Mouse (Mus musculus): ENCODE results near the gene Olfr1462. TPM values are rescaled to one million over a fixed set of nuclear protein-coding genes. Genes with fewer than 3 reads are reported as not detected.

The Olfr1462 gene
- polyA plus RNA-seq (2015; fragmentation: Nextera tagmentation; extraction: Ambion mirVana): not detected in 2 replicates

- 74% methylated on average over 1 of the region's 1 CpGs for WGBS
- no peak for ATAC-seq (replicated peaks; ENCODE audit: insufficient number of reproducible peaks, insufficient read depth, low FRiP score, low read depth)
Measured at GRCm38 (mm10) chr19:13185434-13185833, at the start of gene Olfr1462. Gene Olfr1462 (plus strand): TSS chr19:13185734.

GRCm38 (mm10) chr19:13149449-13149848, 36.1 kb upstream of the Olfr1462 start, which contains the start of gene Olfr1459:
Gene Olfr1459 (minus strand): TSS chr19:13149549.
- H3K4me2 ChIP-seq: no peak within 1 kb of the TSS
- H3K36me3 ChIP-seq: no peaks in the 10 kb centered on the region
- no peak within 1 kb of the TSS for H3K4me3 ChIP-seq
- H3K4me1 ChIP-seq (replicated peaks): no peaks in the 10 kb centered on the region
- no peak within 1 kb of the TSS for H3K27ac ChIP-seq
- no peak within 1 kb of the TSS for H3K9ac ChIP-seq
- no peaks in the 10 kb centered on the region for H3K27me3 ChIP-seq
- WGBS: 56% methylated on average over 1 of the region's 1 CpGs
- ATAC-seq (replicated peaks; ENCODE audit: insufficient number of reproducible peaks, insufficient read depth, low FRiP score, low read depth): no peak
- no peaks in the 10 kb centered on the region for H3K9me3 ChIP-seq (replicated peaks)

More at GRCm38 (mm10) chr19:13185434-13185833, at the start of gene Olfr1462:
- no peaks in the 10 kb centered on the region for H3K27me3 ChIP-seq
- no peaks in the 10 kb centered on the region for H3K36me3 ChIP-seq
- no peaks in the 10 kb centered on the region for H3K9me3 ChIP-seq (replicated peaks)
- no peak within 1 kb of the TSS for H3K27ac ChIP-seq
- no peak within 1 kb of the TSS for H3K9ac ChIP-seq
- no peak within 1 kb of the TSS for H3K4me2 ChIP-seq
- no peaks in the 10 kb centered on the region for H3K4me1 ChIP-seq (replicated peaks)
- no peak within 1 kb of the TSS for H3K4me3 ChIP-seq

- Histone ChIP-seq H3K4me3 (no peak within 1 kb of the TSS), H3K4me1 (replicated peaks) (no peaks in the 10 kb centered on the region), H3K4me2 (no peak within 1 kb of the TSS), H3K27me3 (no peaks in the 10 kb centered on the region), H3K27ac (no peak within 1 kb of the TSS), H3K9me3 (replicated peaks) (no peaks in the 10 kb centered on the region), H3K9ac (no peak within 1 kb of the TSS), H3K36me3 (no peaks in the 10 kb centered on the region)
- 49% methylated on average over 1 of the region's 1 CpGs for WGBS
- no peak for ATAC-seq (replicated peaks; ENCODE audit: insufficient number of reproducible peaks, insufficient read depth, low FRiP score, low read depth)
Measured at GRCm38 (mm10) chr19:13162700-13163099, 22.8 kb upstream of the Olfr1462 start, which contains the start of gene Olfr1461. Gene Olfr1461 (plus strand): TSS chr19:13163000.

- ATAC-seq (replicated peaks; ENCODE audit: insufficient number of reproducible peaks, insufficient read depth, low FRiP score, low read depth): no peak
- H3K36me3 ChIP-seq: no peaks in the 10 kb centered on the region
- 80% methylated on average over 11 of the region's 11 CpGs for WGBS
Measured at GRCm38 (mm10) chr19:13221666-13222065, 36.1 kb downstream of the Olfr1462 start.

GRCm38 (mm10) chr19:13231028-13231427, 45.5 kb downstream of the Olfr1462 start, which contains the start of gene Olfr1463:
Gene Olfr1463 (plus strand): TSS chr19:13231328.
- H3K27ac ChIP-seq: no peak within 1 kb of the TSS
- no peaks in the 10 kb centered on the region for H3K27me3 ChIP-seq
- peaks cover 10% of the 10 kb centered on the region; the same call in 1 of the 2 replicates for H3K9me3 ChIP-seq (replicated peaks)
- H3K4me2 ChIP-seq: no peak within 1 kb of the TSS
- no peak within 1 kb of the TSS for H3K4me3 ChIP-seq
- no peak within 1 kb of the TSS for H3K9ac ChIP-seq
- H3K4me1 ChIP-seq (replicated peaks): no peaks in the 10 kb centered on the region
- ATAC-seq (replicated peaks; ENCODE audit: insufficient number of reproducible peaks, insufficient read depth, low FRiP score, low read depth): no peak
- H3K36me3 ChIP-seq: no peaks in the 10 kb centered on the region

More at GRCm38 (mm10) chr19:13221666-13222065, 36.1 kb downstream of the Olfr1462 start:
- H3K9ac ChIP-seq: no peak overlapping the region
- H3K4me2 ChIP-seq: no peak overlapping the region
- H3K27ac ChIP-seq: no peak overlapping the region
- no peak overlapping the region for H3K4me3 ChIP-seq
- no peaks in the 10 kb centered on the region for H3K4me1 ChIP-seq (replicated peaks)
- H3K9me3 ChIP-seq (replicated peaks): peaks cover under 1% of the 10 kb centered on the region; the same call in 1 of the 2 replicates
- H3K27me3 ChIP-seq: no peaks in the 10 kb centered on the region

Other genes with a start within 250 kb of the Olfr1462 start
- not detected in 2 replicates for gene Olfr1450, start 235.5 kb upstream of the Olfr1462 start, polyA plus RNA-seq (2015; fragmentation: Nextera tagmentation; extraction: Ambion mirVana)
- gene Olfr1451, start 190.7 kb upstream of the Olfr1462 start, polyA plus RNA-seq (2015; fragmentation: Nextera tagmentation; extraction: Ambion mirVana): not detected in 2 replicates
- gene Olfr1453, start 157.4 kb upstream of the Olfr1462 start, polyA plus RNA-seq (2015; fragmentation: Nextera tagmentation; extraction: Ambion mirVana): not detected in 2 replicates
- gene Olfr1454, start 125.1 kb upstream of the Olfr1462 start, polyA plus RNA-seq (2015; fragmentation: Nextera tagmentation; extraction: Ambion mirVana): not detected in 2 replicates
- gene Olfr1457, start 87.8 kb upstream of the Olfr1462 start, polyA plus RNA-seq (2015; fragmentation: Nextera tagmentation; extraction: Ambion mirVana): not detected in 2 replicates
- gene Olfr1458, start 79.0 kb upstream of the Olfr1462 start, polyA plus RNA-seq (2015; fragmentation: Nextera tagmentation; extraction: Ambion mirVana): not detected in 2 replicates
- not detected in 2 replicates for gene Olfr1459, start 36.2 kb upstream of the Olfr1462 start, polyA plus RNA-seq (2015; fragmentation: Nextera tagmentation; extraction: Ambion mirVana)
- not detected in 2 replicates for gene Olfr1461, start 22.7 kb upstream of the Olfr1462 start, polyA plus RNA-seq (2015; fragmentation: Nextera tagmentation; extraction: Ambion mirVana)
- gene Olfr1463, start 45.6 kb downstream of the Olfr1462 start, polyA plus RNA-seq (2015; fragmentation: Nextera tagmentation; extraction: Ambion mirVana): not detected in 2 replicates
- not detected in 2 replicates for gene Olfr1465, start 129.8 kb downstream of the Olfr1462 start, polyA plus RNA-seq (2015; fragmentation: Nextera tagmentation; extraction: Ambion mirVana)
- not detected in 2 replicates for gene Olfr1466, start 153.1 kb downstream of the Olfr1462 start, polyA plus RNA-seq (2015; fragmentation: Nextera tagmentation; extraction: Ambion mirVana)
- not detected in 2 replicates for gene Olfr1467, start 176.5 kb downstream of the Olfr1462 start, polyA plus RNA-seq (2015; fragmentation: Nextera tagmentation; extraction: Ambion mirVana)
- gene Olfr1469, start 222.1 kb downstream of the Olfr1462 start, polyA plus RNA-seq (2015; fragmentation: Nextera tagmentation; extraction: Ambion mirVana): not detected in 2 replicates

Measured in heart, embryonic 15.5 days (tissue).